Mouse (Mus musculus): ENCODE results near the gene Fn3krp. TPM values are rescaled to one million over a fixed set of nuclear protein-coding genes. Genes with fewer than 3 reads are reported as not detected.

Fn3krp gene
- total RNA-seq, 2 experiments from 2014 or later: 49.1 to 50.4 TPM

DNA sequence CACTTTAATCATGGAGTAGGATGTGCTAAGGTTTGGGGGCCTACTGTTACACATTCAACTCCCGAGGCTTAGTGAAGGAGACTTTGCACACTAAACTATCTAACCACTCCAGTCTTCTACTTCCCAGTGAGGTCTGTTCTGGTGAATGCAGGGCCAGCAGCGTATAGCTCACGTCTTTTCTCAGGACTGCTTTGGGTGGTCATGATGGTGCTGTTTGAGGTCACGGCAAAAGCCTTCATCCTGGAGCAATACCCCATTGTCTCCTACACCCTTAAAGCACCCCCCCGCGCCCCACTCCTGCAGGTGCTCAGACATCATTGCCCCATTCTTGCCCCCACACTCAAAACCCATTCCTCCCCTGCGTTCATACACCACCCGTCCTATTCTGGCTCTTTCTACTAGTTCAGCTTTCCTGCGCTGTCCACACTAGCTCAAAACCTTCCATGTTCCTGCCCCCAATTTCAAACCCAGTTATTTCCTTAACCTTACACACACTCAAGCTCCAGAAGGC lies 30.1 kb downstream of the Fn3krp start:
- DNase-seq: no peak

DNA sequence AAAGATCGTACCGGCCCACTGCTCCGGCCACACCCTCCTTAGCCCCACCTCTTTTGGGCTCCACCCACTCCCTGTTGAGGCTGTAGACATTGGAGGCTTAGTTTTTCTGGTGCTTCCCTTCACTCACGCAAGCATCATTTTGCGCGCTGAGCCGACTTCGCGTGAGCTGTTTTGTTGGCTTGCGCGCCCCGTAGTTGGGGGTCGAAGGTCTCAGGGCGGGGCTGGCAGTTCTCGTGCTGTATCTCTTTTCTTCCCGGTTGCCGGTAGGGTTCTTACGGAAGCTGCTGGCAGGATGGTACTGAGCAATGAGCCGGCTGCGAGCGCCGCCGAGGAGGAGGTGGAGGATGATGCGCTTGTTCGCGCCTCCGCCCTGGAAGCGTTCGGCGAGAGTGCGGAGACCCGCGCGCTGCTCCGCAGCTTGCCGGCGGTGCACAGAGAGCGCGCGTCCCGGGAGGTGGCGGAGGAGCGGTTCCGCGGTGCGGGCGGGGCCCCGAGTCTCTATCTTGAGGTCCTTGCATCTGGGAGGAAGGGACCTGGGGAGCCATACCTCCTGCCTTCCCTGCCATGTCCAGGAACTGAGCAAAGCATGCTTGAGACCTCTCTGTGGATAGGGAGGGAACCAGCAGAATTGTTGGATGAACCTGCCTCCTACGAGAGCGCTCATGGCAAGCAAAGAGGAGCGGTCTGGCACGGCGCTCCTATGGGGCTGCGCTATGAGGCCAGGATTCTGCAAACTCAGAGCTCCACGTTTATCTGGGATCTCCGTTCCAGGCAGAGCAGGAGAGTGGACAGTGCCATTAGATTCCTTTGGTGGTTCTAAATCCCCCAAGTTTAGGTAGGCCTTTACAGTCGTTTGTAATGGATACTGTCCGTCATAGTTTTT lies 30.8 kb downstream of the Fn3krp start, which contains the start of gene Tbcd:
Gene Tbcd (plus strand): TSS at position 197 of the 883 bp plus-strand sequence.
- peak; percentile 97 to 98 for DNase-seq

DNA sequence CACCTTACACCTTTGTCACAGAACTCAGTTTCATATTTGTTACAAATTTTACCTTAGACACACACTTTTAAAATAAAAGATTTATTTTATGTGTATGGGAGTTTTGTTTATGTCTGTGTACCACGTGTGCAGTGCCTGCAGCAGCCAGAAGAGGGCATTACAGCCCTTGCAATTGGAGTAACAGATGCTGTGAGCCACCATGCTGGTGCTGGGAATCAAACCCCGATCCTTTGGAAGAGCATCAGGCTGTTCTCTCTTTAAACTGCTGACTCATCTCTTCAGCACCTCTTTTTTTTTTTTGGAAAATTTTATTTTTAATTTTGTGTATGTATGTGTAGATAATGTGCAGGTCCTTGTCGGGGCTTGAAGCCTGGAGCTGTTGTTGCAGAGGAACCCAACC lies 36.7 kb downstream of the Fn3krp start:
- no peak for DNase-seq

- no peak for DNase-seq
Observed at GRCm38 (mm10) chr11:121467408-121467807, 46.2 kb downstream of the Fn3krp start.

- DNase-seq: no peak
Observed at GRCm38 (mm10) chr11:121474831-121475230, 53.6 kb downstream of the Fn3krp start.

- DNase-seq: peak; percentile 54 to 65
Observed at GRCm38 (mm10) chr11:121475699-121476415, 54.7 kb downstream of the Fn3krp start.

DNA sequence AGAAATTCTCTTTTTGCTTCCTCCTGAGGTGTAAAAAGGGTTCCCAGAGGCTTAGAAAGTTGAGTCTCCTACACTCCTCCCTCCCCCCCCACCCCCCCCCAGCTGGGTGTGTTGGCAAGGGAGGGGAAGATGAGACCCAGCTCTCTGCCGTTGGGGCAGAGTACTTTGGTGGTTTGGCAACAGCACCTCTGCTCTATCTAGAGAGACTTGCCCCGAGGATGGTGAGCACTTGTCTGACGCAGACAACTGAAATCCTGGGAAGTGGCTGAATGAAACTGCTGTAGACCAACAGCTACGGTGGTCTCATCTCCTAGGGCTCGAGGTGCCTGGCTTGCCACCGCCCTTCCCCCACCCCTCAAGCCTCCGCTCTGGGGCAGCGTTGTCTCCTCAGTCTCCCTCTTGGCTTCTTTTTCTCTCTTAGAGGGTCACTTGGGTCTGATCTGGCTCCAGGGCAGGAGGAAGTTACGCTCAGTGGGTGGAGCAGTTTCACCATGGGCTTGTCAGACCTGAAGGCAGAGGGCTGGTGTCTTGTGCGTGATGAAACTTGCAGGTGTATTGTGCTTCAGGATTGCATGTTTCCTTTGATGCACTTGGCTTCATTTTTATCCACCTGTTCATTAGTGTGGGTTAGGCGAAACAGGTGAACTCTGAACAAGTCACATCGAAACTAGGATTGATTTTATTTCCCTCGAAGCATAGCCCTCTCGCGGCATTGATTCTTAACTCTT lies 58.4 kb downstream of the Fn3krp start:
- no peak for DNase-seq

Small RNA genes within 50 kb of the gene (microRNA-seq; reads per million reads assigned to microRNA genes)
- 0.90 to 1.5 reads per million in 2 experiments for gene Mir7236

Other genes with a start within 250 kb of the Fn3krp start
- 10 to 100 TPM; 16.7 to 20.2 TPM for gene Hexdc, start 217.0 kb upstream of the Fn3krp start, total RNA-seq (2021)
- 1 to 10 TPM; 6.0 to 7.0 TPM for gene Ogfod3, start 216.7 kb upstream of the Fn3krp start, total RNA-seq (2021)
- gene Cybc1, start 192.1 kb upstream of the Fn3krp start, total RNA-seq (2021): 10 to 100 TPM; 22.1 to 22.5 TPM
- gene Narf, start 184.1 kb upstream of the Fn3krp start, total RNA-seq (2021): 10 to 100 TPM; 48.9 to 56.7 TPM
- 10 to 100 TPM; 75.7 to 84.8 TPM for gene Foxk2, start 161.4 kb upstream of the Fn3krp start, total RNA-seq (2021)
- 10 to 100 TPM; 70.2 to 78.1 TPM for gene Wdr45b, start 67.0 kb upstream of the Fn3krp start, total RNA-seq (2021)
- gene Rab40b, start 33.1 kb upstream of the Fn3krp start, total RNA-seq (2021): 10 to 100 TPM; 66.3 to 67.0 TPM
- 10 to 100 TPM; 42.4 to 43.0 TPM for gene Fn3k, start 13.5 kb downstream of the Fn3krp start, total RNA-seq (2021)
- gene Tbcd, start 30.5 kb downstream of the Fn3krp start, total RNA-seq (2021): 10 to 100 TPM; 40.3 to 41.3 TPM
- gene Zfp750, start 97.9 kb downstream of the Fn3krp start, total RNA-seq (2021): under 1 TPM; 0.27 to 0.30 TPM

Measured in layer of hippocampus, postnatal 36 days (tissue).